Mouse (Mus musculus) adrenal gland (tissue): ENCODE measurements around the gene Nr4a2.

Experiments
- intact Hi-C: fragments of 180-260 bp; cut with DNase I; formaldehyde crosslinking; loops from one replicate; pipeline ENCODE4 v1.15.1; 2025

Nr4a2 gene

GRCm38 (mm10) chr2:57113431-57113830 is 10.4 kb downstream of the Nr4a2 start:
- intact Hi-C loops, result loop anchor here (10.0 kb wide), 1 partner anchor 261 kb away; no protein-coding TSS in a partner anchor

GRCm38 (mm10) chr2:57112949-57113348 is 10.9 kb downstream of the Nr4a2 start:
- intact Hi-C loops, result loop anchor here (10.0 kb wide), 1 partner anchor 262 kb away; no protein-coding TSS in a partner anchor

GRCm38 (mm10) chr2:57111791-57112538 is 11.8 kb downstream of the Nr4a2 start:
- intact Hi-C loops, result loop anchor here (10.0 kb wide), 1 partner anchor 263 kb away; no protein-coding TSS in a partner anchor

GRCm38 (mm10) chr2:57111011-57111790 is 12.6 kb downstream of the Nr4a2 start:
- intact Hi-C loops, result loop anchor here (10.0 kb wide), 1 partner anchor 264 kb away; no protein-coding TSS in a partner anchor

GRCm38 (mm10) chr2:57110401-57110800 is 13.4 kb downstream of the Nr4a2 start:
- intact Hi-C loops, result loop anchor here (10.0 kb wide), 1 partner anchor 264 kb away; no protein-coding TSS in a partner anchor

GRCm38 (mm10) chr2:57109926-57110325 is 13.9 kb downstream of the Nr4a2 start:
- intact Hi-C loops, result loop anchor here (10.0 kb wide), 1 partner anchor 265 kb away; no protein-coding TSS in a partner anchor

GRCm38 (mm10) chr2:57109301-57109700 is 14.5 kb downstream of the Nr4a2 start:
- intact Hi-C loops, result no loop called here

- intact Hi-C loops, result no loop called here
Observed at GRCm38 (mm10) chr2:57108349-57108930, 15.4 kb downstream of the Nr4a2 start.

- intact Hi-C loops, result no loop called here
Observed at GRCm38 (mm10) chr2:57105401-57105800, 18.4 kb downstream of the Nr4a2 start.

- intact Hi-C loops, result no loop called here
Observed at GRCm38 (mm10) chr2:57104731-57105130, 19.1 kb downstream of the Nr4a2 start.

GRCm38 (mm10) chr2:57103845-57104660 is 19.8 kb downstream of the Nr4a2 start:
- intact Hi-C loops, result no loop called here

GRCm38 (mm10) chr2:57102856-57103844 is 20.7 kb downstream of the Nr4a2 start:
- intact Hi-C loops, result no loop called here

- intact Hi-C loops, result no loop called here
Observed at GRCm38 (mm10) chr2:57102091-57102855, 21.5 kb downstream of the Nr4a2 start.

- intact Hi-C loops, result no loop called here
Observed at GRCm38 (mm10) chr2:57100241-57100640, 23.6 kb downstream of the Nr4a2 start.

GRCm38 (mm10) chr2:57072452-57072851 is 51.4 kb downstream of the Nr4a2 start:
- intact Hi-C loops, result no loop called here

- intact Hi-C loops, result no loop called here
Observed at GRCm38 (mm10) chr2:57063480-57063879, 60.3 kb downstream of the Nr4a2 start.
